In the genomic region with DNA sequence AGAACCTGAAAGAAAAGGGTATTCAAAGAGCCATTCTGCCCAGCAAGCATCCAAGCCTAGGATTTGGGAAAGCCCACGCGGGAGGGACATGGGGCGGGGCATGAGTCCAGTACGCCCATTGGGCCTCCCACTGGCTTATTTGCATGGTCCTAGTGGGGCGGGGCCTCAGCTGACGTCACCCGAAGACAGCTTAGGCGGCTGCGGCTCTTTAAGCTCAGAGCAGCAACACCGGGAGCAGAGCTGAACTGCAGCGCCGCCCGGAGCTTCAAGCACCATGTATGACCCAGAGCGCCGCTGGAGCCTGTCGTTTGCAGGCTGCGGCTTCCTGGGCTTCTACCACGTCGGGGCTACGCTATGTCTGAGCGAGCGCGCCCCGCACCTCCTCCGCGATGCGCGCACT, we compare ENCODE assay signal across 8 mouse cellular contexts. TPM values are rescaled to one million over a fixed set of nuclear protein-coding genes. Genes with fewer than 3 reads are reported as not detected.
DNase-seq lines count a peak whose midpoint lies in the region; ATAC-seq lines count a peak whose summit lies in the region.

A gene (plus strand): TSS at position 238 of the 400 bp plus-strand sequence.

- H3K27me3 ChIP-seq in heart, embryonic 11.5 days (ENCODE audit: control insufficient read depth, insufficient read depth, low read length) = peaks cover 11% of the 10 kb centered on the region
- H3K27me3 ChIP-seq in kidney, embryonic 15.5 days = peaks cover 20% of the 10 kb centered on the region
- H3K27me3 ChIP-seq in limb, embryonic 15.5 days = peaks cover 21% of the 10 kb centered on the region

- peak within 1 kb of the TSS; percentile 74 for H3K4me3 ChIP-seq in brown adipose tissue, adult 24 weeks (ENCODE audit: insufficient read depth, low read depth, low read length)
- peak within 1 kb of the TSS; percentile 55 for H3K4me3 ChIP-seq in heart, embryonic 11.5 days (ENCODE audit: low read depth, low read length)
- peak within 1 kb of the TSS; percentile 49 for H3K4me3 ChIP-seq in kidney, embryonic 15.5 days (replicated peaks)
- H3K4me3 ChIP-seq in limb, embryonic 15.5 days = peak within 1 kb of the TSS; percentile 51

- WGBS in heart, embryonic 11.5 days (ENCODE audit: insufficient replicate concordance) = under 1% methylated on average over 28 of the region's 28 CpGs
- WGBS in kidney, embryonic 15.5 days = under 1% methylated on average over 28 of the region's 28 CpGs
- WGBS in limb, embryonic 15.5 days = 0% methylated on average over 28 of the region's 28 CpGs

- H3K4me2 ChIP-seq in heart, embryonic 11.5 days = peak within 1 kb of the TSS; percentile 97
- peak within 1 kb of the TSS; percentile 95 for H3K4me2 ChIP-seq in kidney, embryonic 15.5 days
- H3K4me2 ChIP-seq in limb, embryonic 15.5 days = peak within 1 kb of the TSS; percentile 96

- peak; percentile 73 for DNase-seq in A20 (ENCODE audit: low read depth, low spot score)
- peak; percentile 6 to 34 for DNase-seq in monocyte, adult 2 months (ENCODE audit: low read depth in 1 of 2, low spot score in 2 of 2)
- peak; percentile 54 to 68 for DNase-seq in spleen, postnatal 36 days (ENCODE audit: low spot score in 2 of 2)

- no peaks in the 10 kb centered on the region for H3K36me3 ChIP-seq in heart, embryonic 11.5 days (ENCODE audit: control insufficient read depth, insufficient read depth, low read length)
- H3K36me3 ChIP-seq in kidney, embryonic 15.5 days = no peaks in the 10 kb centered on the region
- H3K36me3 ChIP-seq in limb, embryonic 15.5 days = no peaks in the 10 kb centered on the region

- H3K27ac ChIP-seq in brown adipose tissue, adult 24 weeks (replicated peaks; ENCODE audit: low read depth, low read length) = peak within 1 kb of the TSS; percentile 67
- H3K27ac ChIP-seq in heart, embryonic 11.5 days (ENCODE audit: low read depth, low read length) = no peak within 1 kb of the TSS
- no peak within 1 kb of the TSS for H3K27ac ChIP-seq in kidney, embryonic 15.5 days
- no peak within 1 kb of the TSS for H3K27ac ChIP-seq in limb, embryonic 15.5 days

- peak within 1 kb of the TSS; percentile 60; the same call in 1 of the 2 replicates for H3K9ac ChIP-seq in heart, embryonic 11.5 days (ENCODE audit: low read depth, low read length)
- peak within 1 kb of the TSS; percentile 40 for H3K9ac ChIP-seq in kidney, embryonic 15.5 days
- H3K9ac ChIP-seq in limb, embryonic 15.5 days = peak within 1 kb of the TSS; percentile 26; the same call in 1 of the 2 replicates

- no peaks in the 10 kb centered on the region for H3K4me1 ChIP-seq in brown adipose tissue, adult 24 weeks (ENCODE audit: control insufficient read depth, insufficient read depth, insufficient read length, low read length)
- H3K4me1 ChIP-seq in heart, embryonic 11.5 days (ENCODE audit: control insufficient read depth, insufficient read depth, low read length) = peaks cover 10% of the 10 kb centered on the region; the same call in 1 of the 2 replicates
- peaks cover 19% of the 10 kb centered on the region for H3K4me1 ChIP-seq in kidney, embryonic 15.5 days
- peaks cover 18% of the 10 kb centered on the region for H3K4me1 ChIP-seq in limb, embryonic 15.5 days

- peak; percentile 93 for ATAC-seq in erythroid progenitor cell, adult 5-6 weeks (replicated peaks; ENCODE audit: low FRiP score, poor library complexity, severe bottlenecking)
- ATAC-seq in heart, embryonic 11.5 days (replicated peaks; ENCODE audit: insufficient number of reproducible peaks, low FRiP score, low TSS enrichment) = peak; percentile 92
- peak; percentile 97 for ATAC-seq in kidney, embryonic 15.5 days (replicated peaks; ENCODE audit: low FRiP score)
- peak; percentile 95 for ATAC-seq in limb, embryonic 15.5 days (ENCODE audit: insufficient number of reproducible peaks, low FRiP score, low TSS enrichment, low read depth)

- H3K9me3 ChIP-seq in heart, embryonic 11.5 days (replicated peaks; ENCODE audit: control insufficient read depth, low read length) = no peaks in the 10 kb centered on the region
- no peaks in the 10 kb centered on the region for H3K9me3 ChIP-seq in kidney, embryonic 15.5 days (replicated peaks)
- no peaks in the 10 kb centered on the region for H3K9me3 ChIP-seq in limb, embryonic 15.5 days

RNA-seq across cellular contexts. Expression of the gene that starts here (rescaled TPM):
- 506 and 707 TPM in 2 replicates for polyA plus RNA-seq in brown adipose tissue, adult 24 weeks (2012; ENCODE audit: insufficient read depth, insufficient read length, missing spikeins)
- not detected in 2 replicates for total RNA-seq in erythroid progenitor cell, adult 5-6 weeks (2015; ENCODE audit: low replicate concordance)
- total RNA-seq in erythroid progenitor cell, adult 5-6 weeks (2017; ENCODE audit: low replicate concordance) = not detected in 2 replicates
- polyA plus RNA-seq in heart, embryonic 11.5 days (2014; fragmentation: Nextera tagmentation; extraction: Ambion mirVana) = 0.34 and 0.97 TPM in 2 replicates
- polyA plus RNA-seq in kidney, embryonic 15.5 days (2015; fragmentation: Nextera tagmentation; extraction: Ambion mirVana) = 0.45 and 1.1 TPM in 2 replicates
- polyA plus RNA-seq in limb, embryonic 15.5 days (2015; fragmentation: Nextera tagmentation; extraction: Ambion mirVana) = 1.5 and 2.0 TPM in 2 replicates

Comparison
In these comparisons a context has a peak if more than half of its experiments do, and no peak if none do; other contexts are left out.
1. RNA of the gene that starts here (polyA plus RNA-seq): 506 to 707 TPM in brown adipose tissue, adult 24 weeks; 1.5 to 2.0 TPM in limb, embryonic 15.5 days, 0.45 to 1.1 TPM in kidney, embryonic 15.5 days and 0.34 to 0.97 TPM in heart, embryonic 11.5 days; every median in the first group is over 100 times any median in the second.
2. Peak in ATAC-seq in erythroid progenitor cell, adult 5-6 weeks; RNA of the gene not detected or under 1 TPM.
3. Peak in ATAC-seq, H3K4me3 ChIP-seq, H3K9ac ChIP-seq and H3K4me2 ChIP-seq in heart, embryonic 11.5 days; RNA of the gene not detected or under 1 TPM.
4. DNase-seq: peak in every context shown above with its lines; median percentile 73 in A20; 61 in spleen, postnatal 36 days; 20 in monocyte, adult 2 months.
5. Peak in every context shown above with its lines, with median percentiles within 50 percentile points of each other: H3K4me3 ChIP-seq, ATAC-seq, H3K4me2 ChIP-seq and H3K9ac ChIP-seq.